Mouse (Mus musculus): ENCODE results near the gene Gstp2. TPM values are rescaled to one million over a fixed set of nuclear protein-coding genes. Genes with fewer than 3 reads are reported as not detected.

Gene Gstp2
- 24.3 and 163 TPM in 2 replicates for polyA plus RNA-seq (2012; rRNA removed; ENCODE audit: low replicate concordance)

DNA sequence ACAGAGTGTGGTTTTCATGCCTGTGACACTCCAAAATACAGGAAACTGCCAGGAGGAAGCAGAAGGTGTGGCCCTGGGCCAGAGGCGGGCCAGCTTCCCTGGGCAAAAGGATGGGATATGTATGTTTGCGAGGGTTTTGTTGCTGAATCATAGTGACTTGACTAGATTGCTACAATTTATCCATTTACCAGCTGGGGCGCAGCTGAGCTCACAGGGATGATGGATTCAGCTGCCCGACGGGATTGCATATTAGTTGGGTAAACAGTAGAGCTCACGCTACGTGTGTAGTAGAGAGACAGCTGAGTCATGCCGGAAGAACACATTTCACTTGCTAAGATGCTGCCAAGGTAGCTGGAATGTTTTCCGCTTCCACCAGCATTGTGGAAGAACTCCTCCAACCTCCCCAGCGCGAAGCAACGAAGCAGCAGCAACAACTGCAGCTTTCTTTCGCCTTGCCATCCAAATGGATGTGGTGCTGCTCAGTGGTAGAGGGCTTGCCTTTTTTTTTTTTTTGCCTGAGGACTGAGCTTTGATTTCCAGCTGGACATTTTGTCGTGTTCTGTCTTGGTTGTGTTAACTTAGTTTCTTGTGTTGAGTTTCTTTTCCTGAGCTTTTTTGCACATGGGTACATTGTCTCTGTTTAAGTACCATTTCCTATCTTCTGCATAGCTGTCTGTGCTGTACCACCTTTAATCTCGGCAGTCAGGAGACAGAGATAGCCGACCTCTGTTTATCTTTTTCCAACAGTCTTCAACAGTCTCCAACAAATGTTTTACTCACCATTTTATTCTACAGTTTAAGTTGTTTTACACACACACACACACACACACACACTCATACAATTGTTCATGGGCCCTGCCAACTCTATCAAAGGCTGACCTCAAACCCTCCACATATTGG lies at the start of gene Gstp2:
Gstp2 (minus strand) TSS at position 58 of the 900 bp plus-strand sequence.

DNA sequence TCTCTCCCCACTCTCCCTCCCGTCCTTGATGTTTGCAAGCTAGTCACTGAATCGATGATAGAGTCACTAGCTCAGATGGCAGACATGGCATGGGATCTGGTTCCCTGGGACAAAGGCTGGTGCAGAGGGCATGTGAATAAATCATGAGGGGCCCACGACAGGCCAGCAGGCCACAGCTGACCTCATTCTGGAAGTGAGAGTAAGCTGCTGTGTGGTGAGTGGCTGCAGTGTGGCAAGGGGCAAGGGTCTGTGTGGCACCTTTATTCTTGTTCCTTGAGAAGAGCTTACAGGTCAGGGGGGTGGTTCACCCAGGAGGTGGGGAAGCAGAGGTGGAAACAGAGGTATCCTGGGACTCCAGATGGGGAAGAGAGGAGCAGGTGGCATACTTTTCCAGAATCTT lies 35.6 kb upstream of the Gstp2 start, which contains the start of gene Cabp2:
Cabp2 (plus strand) TSS at position 185 of the 400 bp plus-strand sequence.

DNA sequence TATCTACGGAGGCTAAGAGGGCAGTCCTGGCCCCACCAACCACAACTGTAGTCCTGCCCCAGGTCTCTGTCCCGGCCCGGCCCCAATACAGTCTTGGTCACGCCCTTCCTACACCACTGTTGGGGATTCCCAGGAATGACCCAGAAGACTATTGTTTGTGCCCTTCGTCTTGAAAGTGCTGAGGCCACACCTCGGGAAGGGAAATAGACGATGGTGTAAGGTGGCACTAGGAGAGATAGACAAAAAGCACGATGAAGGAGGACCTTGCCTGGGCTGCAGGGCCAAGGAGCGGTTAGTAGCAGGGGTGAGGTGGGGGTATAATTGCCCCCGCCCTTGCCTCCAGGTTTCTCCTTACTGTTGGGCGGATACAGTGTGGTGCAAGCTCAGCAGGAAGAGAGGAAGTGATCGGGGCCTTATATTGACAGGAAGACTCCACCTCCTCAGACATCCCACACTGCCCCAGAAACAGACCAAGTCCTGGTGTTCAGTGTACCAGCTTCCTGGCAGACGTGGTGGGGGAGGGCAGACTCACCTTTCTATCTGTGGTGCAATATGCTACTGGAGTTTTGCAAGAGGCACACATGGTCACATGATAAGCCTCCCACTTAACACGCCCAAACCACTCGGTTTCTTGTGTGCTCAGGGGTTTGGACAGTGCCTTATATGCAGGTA lies 13.4 kb upstream of the Gstp2 start, which contains the start of gene Gstp3:
Gstp3 (minus strand) TSS at position 501 of the 672 bp plus-strand sequence.

DNA sequence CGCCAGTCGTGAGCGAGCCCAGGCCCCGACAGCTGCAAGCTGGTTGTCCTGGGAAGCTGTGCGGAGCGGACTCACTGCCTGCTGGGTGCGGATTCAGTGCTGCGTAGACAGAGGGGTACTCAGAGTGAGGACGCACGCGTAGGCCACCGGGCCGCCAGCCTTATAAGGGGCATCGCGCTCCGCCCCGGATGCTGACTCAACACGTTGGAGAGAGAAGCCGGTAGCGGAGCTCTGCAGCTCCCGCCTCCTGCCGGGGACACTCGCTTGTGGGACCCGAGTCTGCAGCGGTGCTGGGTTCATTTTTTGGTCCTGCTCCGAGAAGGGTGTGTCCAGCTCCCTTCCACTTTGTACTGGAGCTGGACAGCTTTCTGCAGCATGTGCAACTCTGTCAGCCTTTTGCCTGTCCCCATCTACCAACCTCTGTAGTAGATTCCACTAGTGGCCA lies 8.0 kb downstream of the Gstp2 start, which contains the start of gene Gstp1:
Gstp1 (minus strand) TSS at position 198 of the 445 bp plus-strand sequence.

DNA sequence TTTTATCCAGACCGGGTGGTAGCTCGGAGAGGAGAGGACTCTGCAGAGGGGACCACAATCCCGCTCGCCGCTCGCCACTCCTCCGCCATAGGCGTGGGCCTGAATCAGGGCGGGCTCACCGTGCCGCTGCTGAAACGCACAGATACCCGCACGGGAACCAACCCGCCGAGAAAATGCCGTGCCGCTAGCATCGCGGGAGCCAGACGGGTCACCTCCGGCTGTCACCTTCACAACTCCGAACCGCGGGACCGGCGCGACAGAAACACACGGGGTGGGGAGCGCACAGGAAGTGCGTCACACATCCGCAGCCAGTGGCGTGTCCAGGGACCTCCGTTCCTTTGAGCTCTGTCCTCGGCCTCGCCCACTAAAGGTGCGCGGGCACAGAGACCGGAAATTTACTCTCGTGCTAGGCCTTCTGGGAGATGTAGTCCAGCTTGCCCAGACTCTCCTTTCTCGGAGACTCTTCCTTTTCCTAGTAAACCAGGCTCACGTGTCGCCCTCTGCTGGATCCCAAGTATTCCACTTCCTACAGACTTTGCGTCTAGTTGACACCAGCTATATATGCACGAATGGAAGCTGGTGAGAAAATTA lies 33.3 kb downstream of the Gstp2 start, which contains the start of gene Ndufv1:
Ndufv1 (minus strand) TSS at position 375 of the 591 bp plus-strand sequence.

DNA sequence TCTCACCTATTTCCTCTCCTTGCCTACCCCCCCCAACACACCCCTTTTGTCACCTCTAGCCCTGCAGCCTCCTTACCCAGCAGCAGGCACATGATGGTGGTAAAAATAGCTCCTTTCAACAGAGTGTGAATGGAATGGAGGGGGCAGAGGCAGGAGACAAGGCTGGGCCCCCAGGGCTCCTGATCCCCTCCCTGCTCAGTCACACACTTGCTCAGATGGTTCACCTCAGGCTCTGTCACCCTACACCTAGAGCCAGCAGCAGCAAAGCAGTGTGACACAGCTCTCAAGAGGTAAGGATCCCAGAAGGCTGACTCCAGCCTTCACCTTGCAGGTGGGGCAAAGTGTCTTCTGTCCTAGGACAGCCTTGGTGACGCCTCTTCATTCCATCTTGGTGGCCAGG lies 42.7 kb downstream of the Gstp2 start, which contains the start of gene Doc2g:
Doc2g (plus strand) TSS at position 202 of the 400 bp plus-strand sequence.

DNA sequence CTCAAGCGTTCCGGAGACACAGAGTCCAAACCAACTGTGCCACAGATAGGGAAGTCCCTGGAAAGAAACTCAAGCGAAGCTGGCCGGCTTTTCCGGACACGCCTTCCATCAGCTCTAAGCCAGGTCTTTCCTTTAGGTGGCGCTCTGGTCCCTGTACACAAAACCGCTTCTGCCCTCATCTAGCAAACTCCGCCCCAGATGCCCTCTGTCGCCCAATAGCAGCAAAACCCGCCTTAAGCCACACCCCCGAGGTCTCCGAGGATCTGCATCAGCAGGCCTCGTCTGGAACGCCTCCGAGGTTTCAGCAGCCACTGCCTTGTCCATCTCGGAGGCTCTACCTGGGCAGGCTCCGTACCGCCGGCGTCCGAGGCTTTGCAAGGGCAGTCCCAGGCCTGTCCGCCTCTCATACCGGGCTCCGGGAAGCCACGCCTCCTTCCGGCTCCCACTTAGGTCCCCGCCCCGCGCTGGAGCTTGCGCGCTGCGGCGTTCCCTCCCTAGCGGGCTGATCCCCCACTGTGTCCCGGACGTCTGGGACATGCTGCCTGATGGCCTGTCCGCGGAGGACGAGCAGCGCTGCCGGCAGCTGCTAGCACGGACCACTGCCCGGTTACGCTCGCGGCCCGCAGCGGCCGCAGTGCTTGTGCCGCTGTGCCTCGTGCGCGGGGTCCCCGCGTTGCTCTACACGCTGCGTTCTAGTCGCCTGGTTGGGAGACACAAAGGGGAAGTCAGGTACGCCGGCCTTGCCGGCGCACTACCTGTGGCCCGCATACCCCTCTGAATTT lies 45.5 kb downstream of the Gstp2 start, which contains the start of the genes Nudt8 and Gm49405:
Nudt8 (plus strand) TSS at position 462 of the 782 bp plus-strand sequence.
Gm49405 (plus strand) TSS at position 508 of the 782 bp plus-strand sequence.

DNA sequence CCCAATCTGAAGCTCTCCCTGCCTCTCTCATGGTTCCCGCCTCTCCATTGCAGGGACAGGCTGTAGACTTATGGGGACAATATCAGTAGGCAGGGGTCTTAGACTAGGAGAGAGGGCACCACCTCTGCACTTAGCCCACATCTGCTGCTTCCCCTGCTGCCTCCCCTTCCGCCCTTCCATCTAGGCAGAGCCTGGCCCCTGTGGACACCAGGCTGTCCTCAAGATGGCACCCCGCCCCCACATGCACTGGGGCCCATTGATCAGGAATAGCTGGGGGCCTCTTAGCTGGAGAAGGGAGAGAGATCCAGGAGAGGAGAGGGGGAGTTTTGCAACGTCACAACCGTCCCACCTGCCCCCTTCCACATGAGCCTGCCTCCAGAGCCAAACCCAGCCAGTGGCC lies 53.4 kb downstream of the Gstp2 start, which contains the start of gene Tbx10:
Tbx10 (plus strand) TSS at position 337 of the 400 bp plus-strand sequence.

Other genes starting within 250 kb of the Gstp2 start
- 31.2 and 33.9 TPM in 2 replicates for gene Chka, start 194.2 kb downstream of the Gstp2 start, polyA plus RNA-seq (2012; rRNA removed; ENCODE audit: low replicate concordance)
- 218 and 220 TPM in 2 replicates for gene Tcirg1, start 138.9 kb downstream of the Gstp2 start, polyA plus RNA-seq (2012; rRNA removed; ENCODE audit: low replicate concordance)
- gene Ndufs8, start 133.2 kb downstream of the Gstp2 start, polyA plus RNA-seq (2012; rRNA removed; ENCODE audit: low replicate concordance): 276 and 363 TPM in 2 replicates
- gene Aldh3b1, start 116.2 kb downstream of the Gstp2 start, polyA plus RNA-seq (2012; rRNA removed; ENCODE audit: low replicate concordance): 13.0 and 17.1 TPM in 2 replicates
- gene Unc93b1, start 110.8 kb downstream of the Gstp2 start, polyA plus RNA-seq (2012; rRNA removed; ENCODE audit: low replicate concordance): 307 and 435 TPM in 2 replicates
- gene Aldh3b3, start 87.4 kb downstream of the Gstp2 start, polyA plus RNA-seq (2012; rRNA removed; ENCODE audit: low replicate concordance): 0.50 and 0.69 TPM in 2 replicates
- gene Aldh3b2, start 73.7 kb downstream of the Gstp2 start, polyA plus RNA-seq (2012; rRNA removed; ENCODE audit: low replicate concordance): 22.0 and 22.5 TPM in 2 replicates
- 56.0 and 64.9 TPM in 2 replicates for gene Acy3, start 59.5 kb downstream of the Gstp2 start, polyA plus RNA-seq (2012; rRNA removed; ENCODE audit: low replicate concordance)
- gene Tbx10, start 53.3 kb downstream of the Gstp2 start, polyA plus RNA-seq (2012; rRNA removed; ENCODE audit: low replicate concordance): not detected in 2 replicates
- 12.2 and 22.8 TPM in 2 replicates for gene Nudt8, start 45.4 kb downstream of the Gstp2 start, polyA plus RNA-seq (2012; rRNA removed; ENCODE audit: low replicate concordance)
- gene Gm49405, start 45.4 kb downstream of the Gstp2 start, polyA plus RNA-seq (2012; rRNA removed; ENCODE audit: low replicate concordance): 2.5 and 2.9 TPM in 2 replicates
- 6.3 and 13.3 TPM in 2 replicates for gene Doc2g, start 42.7 kb downstream of the Gstp2 start, polyA plus RNA-seq (2012; rRNA removed; ENCODE audit: low replicate concordance)
- gene Ndufv1, start 33.2 kb downstream of the Gstp2 start, polyA plus RNA-seq (2012; rRNA removed; ENCODE audit: low replicate concordance): 188 and 271 TPM in 2 replicates
- 508 and 632 TPM in 2 replicates for gene Gstp1, start 8.0 kb downstream of the Gstp2 start, polyA plus RNA-seq (2012; rRNA removed; ENCODE audit: low replicate concordance)
- gene Gstp3, start 13.5 kb upstream of the Gstp2 start, polyA plus RNA-seq (2012; rRNA removed; ENCODE audit: low replicate concordance): 14.6 and 23.5 TPM in 2 replicates
- 0.61 TPM in 1 of 2 replicates, not detected in the other for gene Cabp2, start 35.6 kb upstream of the Gstp2 start, polyA plus RNA-seq (2012; rRNA removed; ENCODE audit: low replicate concordance)
- gene Cdk2ap2, start 51.2 kb upstream of the Gstp2 start, polyA plus RNA-seq (2012; rRNA removed; ENCODE audit: low replicate concordance): 257 and 348 TPM in 2 replicates
- 157 and 297 TPM in 2 replicates for gene Pitpnm1, start 54.0 kb upstream of the Gstp2 start, polyA plus RNA-seq (2012; rRNA removed; ENCODE audit: low replicate concordance)
- 113 and 122 TPM in 2 replicates for gene Aip, start 79.8 kb upstream of the Gstp2 start, polyA plus RNA-seq (2012; rRNA removed; ENCODE audit: low replicate concordance)
- gene Gpr152, start 93.8 kb upstream of the Gstp2 start, polyA plus RNA-seq (2012; rRNA removed; ENCODE audit: low replicate concordance): 0.69 and 0.80 TPM in 2 replicates
- 1.2 TPM in 2 replicates for gene Cabp4, start 98.0 kb upstream of the Gstp2 start, polyA plus RNA-seq (2012; rRNA removed; ENCODE audit: low replicate concordance)
- 266 and 387 TPM in 2 replicates for gene Coro1b, start 102.6 kb upstream of the Gstp2 start, polyA plus RNA-seq (2012; rRNA removed; ENCODE audit: low replicate concordance)
- gene Ptprcap, start 107.6 kb upstream of the Gstp2 start, polyA plus RNA-seq (2012; rRNA removed; ENCODE audit: low replicate concordance): 183 and 672 TPM in 2 replicates
- 46.6 and 54.5 TPM in 2 replicates for gene Rps6kb2, start 117.3 kb upstream of the Gstp2 start, polyA plus RNA-seq (2012; rRNA removed; ENCODE audit: low replicate concordance)
- 32.3 and 39.2 TPM in 2 replicates for gene Carns1, start 129.5 kb upstream of the Gstp2 start, polyA plus RNA-seq (2012; rRNA removed; ENCODE audit: low replicate concordance)
- 91.7 and 196 TPM in 2 replicates for gene Tbc1d10c, start 145.3 kb upstream of the Gstp2 start, polyA plus RNA-seq (2012; rRNA removed; ENCODE audit: low replicate concordance)
- 586 and 618 TPM in 2 replicates for gene Ppp1ca, start 146.0 kb upstream of the Gstp2 start, polyA plus RNA-seq (2012; rRNA removed; ENCODE audit: low replicate concordance)
- gene Rad9a, start 155.6 kb upstream of the Gstp2 start, polyA plus RNA-seq (2012; rRNA removed; ENCODE audit: low replicate concordance): 49.2 and 51.9 TPM in 2 replicates
- gene Clcf1, start 168.2 kb upstream of the Gstp2 start, polyA plus RNA-seq (2012; rRNA removed; ENCODE audit: low replicate concordance): 54.9 and 127 TPM in 2 replicates
- gene AC109138.7, start 168.3 kb upstream of the Gstp2 start, polyA plus RNA-seq (2012; rRNA removed; ENCODE audit: low replicate concordance): not detected in 2 replicates
- gene Pold4, start 185.9 kb upstream of the Gstp2 start, polyA plus RNA-seq (2012; rRNA removed; ENCODE audit: low replicate concordance): 207 and 218 TPM in 2 replicates
- 116 and 124 TPM in 2 replicates for gene Ssh3, start 223.2 kb upstream of the Gstp2 start, polyA plus RNA-seq (2012; rRNA removed; ENCODE audit: low replicate concordance)
- 12.7 and 17.2 TPM in 2 replicates for gene Ankrd13d, start 237.1 kb upstream of the Gstp2 start, polyA plus RNA-seq (2012; rRNA removed; ENCODE audit: low replicate concordance)

Data from mammary gland, adult 2 months (tissue).